Mouse (Mus musculus): Measurements from ENCODE around the gene Psma5.

DNA sequence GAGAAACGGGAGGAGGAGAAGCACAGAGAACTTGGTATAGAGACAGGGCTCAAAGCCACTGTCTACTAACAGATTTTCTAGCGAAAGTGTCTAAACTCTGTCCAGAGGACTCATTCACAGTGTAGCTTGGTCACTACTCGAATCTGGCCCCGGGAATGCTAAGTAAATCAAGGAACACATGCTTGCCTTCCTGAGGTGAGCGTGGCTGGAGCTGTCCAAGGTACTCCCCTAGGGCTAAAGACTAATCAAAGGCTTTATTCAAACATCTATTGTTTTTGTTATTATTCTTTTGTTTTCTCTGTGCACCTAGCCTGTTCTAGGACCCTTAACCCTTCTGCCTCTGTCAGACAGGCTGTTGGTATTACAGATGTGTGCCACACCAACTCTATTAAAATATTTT lies 42.0 kb upstream of the Psma5 start:
- TF ChIP-seq CTCF (conservative IDR thresholded peaks at IDR 0.05; ENCODE audit: insufficient read depth, insufficient read length, low read depth, low read length): no peak
- no peak for TF ChIP-seq POLR2A (IDR thresholded peaks at IDR 0.05; ENCODE audit: low read depth, low read length)
